Mouse (Mus musculus): ENCODE measurements around the gene Nagpa. TPM values are rescaled to one million over a fixed set of nuclear protein-coding genes. Genes with fewer than 3 reads are reported as not detected.

The Nagpa gene
- polyA plus RNA-seq (2021; fragmentation: Nextera tagmentation) = 13.4 and 15.5 TPM in 2 replicates
- long read RNA-seq, experiment 1, transcript Nagpa-201 (10 exons, 2,143 nt) = major isoform, 13 of 25 reads
- long read RNA-seq, experiment 1, transcript Nagpa-203 (9 exons, 2,230 nt) = minor isoform, 11 of 25 reads
- long read RNA-seq, experiment 1, partial matches to known transcripts = 0 of 25 reads
- long read RNA-seq, experiment 1, other reads (novel, unspliced or antisense) = 1 of 25 reads
- long read RNA-seq, experiment 2, transcript Nagpa-203 (9 exons, 2,230 nt) = minor isoform, 27 of 120 reads
- long read RNA-seq, experiment 2, transcript Nagpa-201 (10 exons, 2,143 nt) = major isoform, 65 of 120 reads
- long read RNA-seq, experiment 2, partial matches to known transcripts = 3 of 120 reads
- long read RNA-seq, experiment 2, other reads (novel, unspliced or antisense) = 25 of 120 reads

GRCm38 (mm10) chr16:5203668-5204433 is at the start of gene Nagpa:
Gene Nagpa, minus strand, starts transcription at chr16:5204012.

GRCm38 (mm10) chr16:5233418-5234313 is 29.9 kb upstream of the Nagpa start, which contains the start of gene Alg1:
Gene Alg1, plus strand, starts transcription at chr16:5233621.

GRCm38 (mm10) chr16:5222140-5222539 is 18.3 kb upstream of the Nagpa start, which contains the start of gene AU021092:
Gene AU021092, minus strand, starts transcription at chr16:5222299.

GRCm38 (mm10) chr16:5147037-5147385 is 56.8 kb downstream of the Nagpa start, which contains the start of gene Sec14l5:
Gene Sec14l5, plus strand, starts transcription at chr16:5147109.

Small RNAs within 50 kb of the gene (microRNA-seq; reads per million reads assigned to microRNA genes)
- not detected for gene Gm23689
- not detected for gene Gm26095
- not detected for gene Mir6364

Other genes starting within 250 kb of the Nagpa start
- 13.5 and 15.8 TPM in 2 replicates for gene Anks3, start 239.8 kb downstream of the Nagpa start, polyA plus RNA-seq (2021; fragmentation: Nextera tagmentation)
- not detected in 2 replicates for gene Sept12, start 206.2 kb downstream of the Nagpa start, polyA plus RNA-seq (2021; fragmentation: Nextera tagmentation)
- 1.5 and 14.4 TPM in 2 replicates for gene Smim22, start 196.7 kb downstream of the Nagpa start, polyA plus RNA-seq (2021; fragmentation: Nextera tagmentation)
- 289 and 309 TPM in 2 replicates for gene Rogdi, start 190.5 kb downstream of the Nagpa start, polyA plus RNA-seq (2021; fragmentation: Nextera tagmentation)
- gene Glyr1, start 154.1 kb downstream of the Nagpa start, polyA plus RNA-seq (2021; fragmentation: Nextera tagmentation) = 55.7 and 68.7 TPM in 2 replicates
- 4.0 and 4.1 TPM in 2 replicates for gene Ubn1, start 154.0 kb downstream of the Nagpa start, polyA plus RNA-seq (2021; fragmentation: Nextera tagmentation)
- 0.18 and 0.19 TPM in 2 replicates for gene Ppl, start 71.6 kb downstream of the Nagpa start, polyA plus RNA-seq (2021; fragmentation: Nextera tagmentation)
- gene Sec14l5, start 56.9 kb downstream of the Nagpa start, polyA plus RNA-seq (2021; fragmentation: Nextera tagmentation) = 0.88 and 1.0 TPM in 2 replicates
- 2.1 and 2.4 TPM in 2 replicates for gene AU021092, start 18.3 kb upstream of the Nagpa start, polyA plus RNA-seq (2021; fragmentation: Nextera tagmentation)
- gene Alg1, start 29.6 kb upstream of the Nagpa start, polyA plus RNA-seq (2021; fragmentation: Nextera tagmentation) = 36.6 and 38.7 TPM in 2 replicates
- 13.6 and 14.9 TPM in 2 replicates for gene Eef2kmt, start 52.0 kb upstream of the Nagpa start, polyA plus RNA-seq (2021; fragmentation: Nextera tagmentation)

Measured in layer of hippocampus, adult 6 months (tissue).